Mouse (Mus musculus): ENCODE data around the gene Ntrk3.

Ntrk3 gene

GRCm38 (mm10) chr7:78719795-78720460 is 17.9 kb downstream of the Ntrk3 start:
- DNase-seq: no peak

DNA sequence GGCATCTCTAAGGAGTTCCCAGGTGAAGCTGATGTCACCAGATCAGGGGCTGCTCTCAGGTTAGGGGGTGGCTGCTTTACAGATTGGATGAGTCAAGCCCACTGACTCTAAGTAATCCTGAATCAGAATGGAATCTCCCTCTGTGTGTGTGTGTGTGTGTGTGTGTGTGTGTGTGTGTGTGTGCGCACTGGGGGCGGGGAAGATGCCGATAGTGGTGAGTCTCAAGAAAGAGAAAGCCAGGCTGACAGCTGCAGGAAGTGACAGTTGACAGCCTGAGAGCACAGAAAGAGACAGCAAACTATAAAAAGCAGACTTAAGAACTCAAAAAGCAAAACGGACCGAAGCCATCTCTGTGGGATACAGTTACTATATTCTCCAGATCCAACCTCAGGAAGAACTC is 18.7 kb downstream of the Ntrk3 start:
- DNase-seq: peak; percentile 40

- peak; percentile 90 for DNase-seq
These were observed 19.6 kb downstream of the Ntrk3 start for GRCm38 (mm10) chr7:78718191-78718609.

GRCm38 (mm10) chr7:78707708-78708107 is 30.1 kb downstream of the Ntrk3 start:
- DNase-seq: peak; percentile 22

DNA sequence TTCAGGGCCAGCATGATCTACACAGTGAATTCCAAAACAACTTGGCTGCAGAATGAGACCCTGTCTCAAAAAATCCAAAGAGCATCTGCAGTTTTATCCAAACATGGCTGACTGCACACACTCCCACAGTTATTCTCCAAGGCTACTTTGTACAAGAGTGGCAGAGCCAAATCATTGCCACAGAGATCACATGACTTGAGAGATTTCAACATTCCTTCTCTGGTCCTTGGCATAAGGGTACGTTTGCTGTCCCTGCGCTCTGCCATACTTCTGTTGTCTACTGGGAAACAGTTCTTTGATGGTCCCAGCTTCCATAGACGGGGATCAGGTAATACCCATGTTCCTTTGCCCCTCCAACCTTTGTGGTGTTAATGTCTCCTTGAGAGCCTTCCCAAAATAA is 30.7 kb downstream of the Ntrk3 start:
- DNase-seq: no peak

GRCm38 (mm10) chr7:78702676-78703075 is 35.1 kb downstream of the Ntrk3 start:
- no peak for DNase-seq

DNA sequence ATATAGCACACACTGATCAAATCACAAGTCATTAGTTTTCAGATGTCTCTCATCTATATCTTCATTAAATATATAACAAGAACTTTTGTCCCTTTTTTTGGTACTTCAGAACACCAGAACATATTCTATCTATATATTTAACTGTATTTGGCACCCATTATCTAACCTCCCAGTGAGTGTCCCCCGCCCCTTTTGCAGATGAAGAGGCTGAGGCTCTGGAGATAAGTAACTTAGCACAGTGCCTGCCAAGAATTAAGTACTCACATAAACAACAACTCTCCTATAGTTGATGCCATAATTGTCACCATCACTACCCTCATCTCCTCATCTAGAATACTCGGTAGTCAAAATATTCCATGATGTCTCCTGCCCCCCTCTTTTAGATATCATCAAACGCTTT is 42.6 kb downstream of the Ntrk3 start:
- no peak for DNase-seq

DNA sequence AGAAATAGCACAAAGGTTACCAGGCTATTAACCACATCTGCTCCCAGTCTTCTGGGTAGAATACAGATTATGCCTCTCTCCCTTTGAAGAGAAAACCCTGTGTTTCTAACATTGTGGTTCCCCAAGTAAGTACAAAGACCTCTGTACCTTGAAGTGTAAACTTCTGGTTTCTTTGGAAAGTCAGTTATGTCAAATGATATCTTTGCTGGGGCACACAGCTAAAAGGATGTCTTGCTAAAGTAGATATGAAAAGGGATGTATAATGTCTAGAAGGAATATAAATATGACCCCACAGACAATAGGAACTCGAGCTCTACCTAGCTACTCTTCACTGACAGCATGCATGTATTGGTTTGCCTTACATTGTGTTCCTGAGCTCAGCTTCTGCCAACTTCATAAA is 44.7 kb downstream of the Ntrk3 start:
- DNase-seq: no peak

DNA sequence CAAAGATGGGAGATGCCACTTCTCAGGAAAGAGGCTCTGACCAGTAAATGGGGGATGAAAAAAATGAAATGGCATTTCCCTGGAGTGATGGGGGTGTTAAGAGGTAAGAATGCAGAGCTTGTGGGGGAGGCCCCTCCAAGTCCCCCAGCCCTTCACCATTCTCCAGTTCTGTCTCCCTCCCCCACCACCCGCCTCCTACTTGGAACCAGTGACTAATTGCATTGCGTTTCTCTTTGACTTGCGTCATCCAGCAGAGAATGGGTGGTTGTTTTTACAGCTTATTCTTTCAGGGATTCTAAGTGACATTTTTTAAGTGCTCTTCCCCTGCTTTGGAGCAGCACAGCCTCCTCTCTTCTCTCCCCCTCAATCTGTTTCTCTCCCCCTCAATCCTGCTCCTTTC is 46.9 kb downstream of the Ntrk3 start:
- DNase-seq: peak; percentile 53

- no peak for DNase-seq
These were observed 52.9 kb downstream of the Ntrk3 start for GRCm38 (mm10) chr7:78684943-78685342.

GRCm38 (mm10) chr7:78680871-78681270 is 56.9 kb downstream of the Ntrk3 start:
- no peak for DNase-seq

- peak; percentile 30 for DNase-seq
These were observed 68.4 kb downstream of the Ntrk3 start for GRCm38 (mm10) chr7:78669407-78669806.

DNA sequence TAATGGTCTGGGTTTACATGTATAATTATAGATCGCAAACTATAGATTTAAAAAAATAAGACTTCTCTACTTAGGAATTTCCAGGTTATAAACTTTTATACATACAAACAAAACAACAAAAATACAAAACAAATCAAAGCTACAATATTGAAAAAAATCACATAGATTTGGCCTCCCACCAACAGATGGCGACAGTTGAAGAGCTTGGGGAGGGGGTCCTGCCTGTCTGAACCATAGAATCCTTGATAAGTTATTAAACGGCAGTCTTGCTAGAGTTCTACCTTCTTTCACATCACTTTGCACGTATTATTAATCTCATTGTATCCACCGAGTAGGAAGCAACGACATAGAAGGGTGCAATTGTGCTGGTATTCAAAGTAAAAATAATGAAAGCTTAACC is 68.9 kb downstream of the Ntrk3 start:
- DNase-seq: no peak

DNA sequence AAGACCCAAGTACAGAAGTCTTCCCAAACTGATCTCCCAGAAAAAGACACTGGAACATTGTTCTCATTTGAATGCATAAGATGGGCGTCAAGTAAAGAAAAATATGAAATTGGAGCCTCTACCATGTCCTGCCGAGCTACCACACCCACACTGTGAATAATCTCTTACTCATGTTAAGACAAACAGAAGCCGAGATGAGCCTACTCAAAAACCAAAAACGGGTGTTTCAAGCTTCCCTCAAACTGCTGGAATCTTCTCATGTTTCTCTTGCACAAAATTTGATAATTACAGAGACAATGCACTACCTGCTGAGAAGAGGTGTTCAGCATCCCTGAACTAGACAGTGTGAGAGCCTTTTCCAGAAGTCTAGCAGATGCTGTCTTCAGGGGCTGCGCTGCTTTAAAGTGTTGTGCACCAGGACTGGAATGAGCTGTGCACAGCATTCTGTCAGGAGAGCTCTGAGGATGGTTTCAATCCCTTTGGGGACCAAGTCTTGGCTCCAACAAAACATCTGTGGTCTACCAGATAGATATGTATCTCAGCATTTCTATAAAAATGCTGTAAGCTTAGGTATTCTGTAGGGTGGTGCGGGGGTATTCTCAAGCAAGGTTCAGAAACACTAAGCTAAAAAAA is 69.7 kb downstream of the Ntrk3 start:
- DNase-seq: peak; percentile 16

- DNase-seq: peak; percentile 19
These were observed 77.0 kb downstream of the Ntrk3 start for GRCm38 (mm10) chr7:78660832-78661231.

DNA sequence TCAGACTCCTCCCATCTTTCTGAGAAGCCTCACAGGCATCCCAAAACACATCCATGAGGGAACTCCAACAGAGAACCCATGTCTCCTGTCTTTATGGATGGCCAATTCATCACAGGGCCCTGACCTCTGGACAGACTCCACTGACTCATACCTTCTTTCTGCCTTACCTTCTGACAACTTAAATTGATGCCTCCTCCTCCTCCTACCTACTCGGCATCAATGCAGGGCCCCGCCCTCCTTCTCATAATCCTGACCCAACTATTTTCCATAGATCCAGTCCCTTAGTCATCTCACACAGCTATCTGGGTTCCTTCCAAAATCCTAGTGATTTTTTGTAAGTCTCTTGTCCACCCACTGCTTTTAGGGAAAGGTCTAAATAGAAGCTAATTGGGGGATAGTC is 78.0 kb downstream of the Ntrk3 start:
- DNase-seq: no peak

DNA sequence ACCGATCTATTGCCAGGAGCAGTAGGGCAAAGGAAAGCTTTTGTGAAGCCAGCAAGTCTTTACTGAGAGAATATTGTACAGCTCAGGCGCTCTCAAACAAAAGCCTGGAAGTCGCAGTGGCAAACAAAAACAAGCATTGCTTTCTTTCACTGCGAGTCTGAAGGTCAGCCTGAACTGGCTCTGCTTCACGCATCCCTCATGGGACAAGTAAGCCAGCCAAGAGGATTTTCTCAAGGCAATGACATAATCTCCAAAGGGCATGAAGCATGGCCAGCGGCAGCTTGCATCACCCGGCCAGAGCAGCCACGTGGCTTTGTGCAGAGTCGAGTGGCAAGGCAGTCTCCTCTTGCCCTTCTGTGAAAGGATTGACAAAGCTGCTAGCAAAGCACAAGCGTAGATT is 79.8 kb downstream of the Ntrk3 start:
- peak; percentile 11 for DNase-seq

DNA sequence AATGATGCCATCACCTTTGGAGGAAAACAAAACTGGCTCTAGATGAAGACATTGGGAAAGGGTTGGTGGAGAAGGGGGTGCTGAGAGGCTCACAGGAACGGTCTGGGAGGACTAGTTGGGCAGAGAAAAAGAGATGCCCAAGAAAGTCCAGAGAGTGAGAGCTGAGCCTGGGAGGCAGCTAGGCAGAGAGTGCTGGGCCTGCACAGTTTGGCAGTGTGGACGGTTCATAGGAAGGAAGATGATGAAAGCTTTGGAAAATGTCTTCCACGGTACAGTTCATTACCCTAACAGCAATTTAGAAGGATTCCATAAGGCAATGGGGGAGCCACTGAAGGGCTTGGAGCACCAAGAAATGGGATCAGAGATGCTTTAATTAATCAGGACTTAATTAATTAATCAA is 81.6 kb downstream of the Ntrk3 start:
- DNase-seq: no peak

GRCm38 (mm10) chr7:78653686-78654085 is 84.1 kb downstream of the Ntrk3 start:
- DNase-seq: no peak

- DNase-seq: no peak
These were observed 85.5 kb downstream of the Ntrk3 start for GRCm38 (mm10) chr7:78652296-78652695.

DNA sequence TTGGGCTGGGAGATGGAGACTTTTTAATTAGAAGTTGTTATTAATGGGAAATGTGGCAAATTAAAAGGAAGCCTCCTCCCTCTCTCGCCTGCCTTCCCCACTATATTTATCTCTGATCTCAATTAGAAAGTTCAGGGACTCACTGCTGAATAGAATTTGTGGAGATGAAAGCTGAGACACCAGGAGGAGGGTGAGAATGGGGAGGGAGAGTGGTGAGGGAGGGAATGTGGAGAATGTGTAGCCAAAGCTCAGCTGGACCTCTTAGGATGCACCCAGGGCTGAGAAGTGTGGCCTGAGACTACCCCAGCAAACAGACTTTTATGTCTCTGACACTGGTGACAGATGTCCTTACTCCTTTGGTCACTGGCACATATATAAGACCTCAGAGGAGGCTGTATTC is 86.3 kb downstream of the Ntrk3 start:
- no peak for DNase-seq

GRCm38 (mm10) chr7:78643667-78644066 is 94.1 kb downstream of the Ntrk3 start:
- DNase-seq: no peak

- DNase-seq: no peak
These were observed 114.1 kb downstream of the Ntrk3 start for GRCm38 (mm10) chr7:78623686-78624085.

DNA sequence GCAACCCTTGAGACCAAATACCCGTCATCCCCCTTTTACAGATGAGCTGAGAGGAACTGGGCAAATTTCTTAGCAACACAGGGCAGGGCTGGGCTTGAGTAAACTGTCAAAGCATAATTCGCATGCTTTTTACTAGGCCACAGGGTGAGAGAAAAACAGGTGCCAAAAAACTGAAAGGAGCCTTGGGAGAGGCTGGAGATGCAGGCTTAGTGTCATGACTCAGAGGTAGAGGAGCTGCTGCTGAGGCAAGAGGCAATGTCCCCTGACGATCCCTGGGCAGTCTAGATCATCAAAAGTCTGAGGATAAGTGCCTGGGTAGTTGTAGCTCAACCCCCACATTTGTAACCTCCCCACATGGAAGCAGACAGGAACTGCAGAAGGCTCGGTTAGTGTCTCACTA is 116.7 kb downstream of the Ntrk3 start:
- no peak for DNase-seq
